Mouse (Mus musculus) olfactory bulb, adult 2 months (tissue): ENCODE data around the gene Atf3.

ENCODE experiments used
- CTCF ChIP-seq: fragments of 200-500 bp; IDR thresholded peaks from 2 replicates; pipeline ENCODE4 v1.5.1; 2012; ENCODE audit warnings: low read depth, mild to moderate bottlenecking, low read length, moderate library complexity; ENCODE audit not compliant: insufficient read depth
- POLR2A ChIP-seq: fragments of 200-500 bp; IDR thresholded peaks from 2 replicates; pipeline ENCODE4 v1.6.1; 2012; ENCODE audit warnings: mild to moderate bottlenecking, low read depth, low read length, moderate library complexity; ENCODE audit not compliant: insufficient read depth

GRCm38 (mm10) chr1:191222031-191222430, 4.2 kb upstream of the Atf3 start:
- TF ChIP-seq POLR2A (no peak), CTCF (no peak)
